Mouse (Mus musculus): ENCODE data around the gene Olfr463.
"Not testable (repeated sequence)": the region's sequence is repeated elsewhere in the genome, so short reads cannot be mapped to it uniquely, and the experiment has no call there.

Gene Olfr463

DNA sequence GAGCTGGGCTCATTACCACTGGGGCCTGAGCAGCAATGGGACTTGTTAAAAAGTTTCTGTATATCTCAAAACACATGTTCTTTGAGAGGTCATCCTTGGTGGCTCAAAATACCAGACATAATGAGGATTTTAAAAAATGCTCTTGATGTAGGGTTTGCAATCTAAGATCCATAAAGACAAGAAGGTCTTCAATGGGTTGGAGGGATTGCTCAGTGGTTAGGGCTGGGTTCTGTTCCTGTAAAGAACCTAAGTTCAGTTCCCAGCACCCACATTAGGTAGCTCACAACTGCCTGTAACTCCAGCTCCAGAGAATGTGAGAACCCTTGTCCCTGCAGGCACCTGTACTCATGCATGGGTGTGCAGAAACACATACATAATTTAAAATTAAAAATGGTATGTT lies at the start of gene Olfr463:
Gene Olfr463 (minus strand): TSS at position 101 of the 400 bp plus-strand sequence.
- in situ Hi-C loops (cut with MboI, MseI), result no loop called here

GRCm38 (mm10) chr11:87935467-87935866 lies 38.3 kb upstream of the Olfr463 start:
- in situ Hi-C loops (cut with MboI, MseI), result no loop called here

GRCm38 (mm10) chr11:87933731-87934130 lies 36.5 kb upstream of the Olfr463 start:
- in situ Hi-C loops (cut with MboI, MseI), result no loop called here

GRCm38 (mm10) chr11:87930348-87930747 lies 33.2 kb upstream of the Olfr463 start:
- in situ Hi-C loops (cut with MboI, MseI), result no loop called here

GRCm38 (mm10) chr11:87920966-87921365 lies 23.8 kb upstream of the Olfr463 start, which contains the start of gene Olfr464:
Gene Olfr464, minus strand, starts transcription at chr11:87920967.
- in situ Hi-C loops (cut with MboI, MseI), result no loop called here

DNA sequence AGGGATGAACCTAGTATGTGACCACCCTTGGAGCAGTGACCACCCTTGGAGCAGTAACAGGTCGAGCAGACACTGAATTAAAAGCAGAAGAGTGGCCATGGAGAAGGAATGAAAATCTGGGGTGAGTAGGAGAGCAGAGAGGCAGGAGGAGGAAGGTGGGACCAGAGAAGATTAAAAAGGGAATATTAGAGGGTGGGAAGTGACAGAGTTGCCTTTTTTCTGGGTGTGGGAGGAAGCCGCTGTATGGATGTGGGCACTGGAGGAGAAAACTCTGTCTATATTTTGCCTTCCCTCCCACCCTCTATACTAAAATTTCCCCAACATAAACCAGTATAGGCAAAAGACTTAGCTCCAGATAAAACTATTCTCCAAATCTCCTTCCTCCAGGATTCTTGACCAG lies 23.1 kb upstream of the Olfr463 start:
- in situ Hi-C loops (cut with MboI, MseI), result no loop called here

DNA sequence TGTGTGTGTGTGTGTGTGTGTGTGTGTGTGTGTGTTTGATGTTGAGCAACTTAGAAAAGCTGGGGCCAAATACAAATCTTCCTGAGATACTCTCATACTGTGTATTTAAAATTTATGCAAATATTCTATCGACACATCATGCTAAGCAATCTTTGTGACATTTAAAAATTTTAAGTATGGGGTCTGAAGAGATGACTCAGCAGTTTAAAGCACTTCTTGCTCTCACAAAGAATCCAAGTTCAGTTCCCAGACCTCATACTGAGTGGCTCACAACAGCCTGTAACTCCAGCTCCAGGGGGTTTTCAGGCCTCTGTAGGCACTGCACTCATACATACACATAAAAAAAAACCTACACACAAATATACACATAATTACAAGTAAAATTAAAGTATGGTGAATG lies 18.8 kb upstream of the Olfr463 start:
- in situ Hi-C loops (cut with MboI, MseI), result no loop called here

- in situ Hi-C loops (cut with MboI, MseI), result no loop called here
Measured at GRCm38 (mm10) chr11:87904331-87904730, 7.1 kb upstream of the Olfr463 start.

DNA sequence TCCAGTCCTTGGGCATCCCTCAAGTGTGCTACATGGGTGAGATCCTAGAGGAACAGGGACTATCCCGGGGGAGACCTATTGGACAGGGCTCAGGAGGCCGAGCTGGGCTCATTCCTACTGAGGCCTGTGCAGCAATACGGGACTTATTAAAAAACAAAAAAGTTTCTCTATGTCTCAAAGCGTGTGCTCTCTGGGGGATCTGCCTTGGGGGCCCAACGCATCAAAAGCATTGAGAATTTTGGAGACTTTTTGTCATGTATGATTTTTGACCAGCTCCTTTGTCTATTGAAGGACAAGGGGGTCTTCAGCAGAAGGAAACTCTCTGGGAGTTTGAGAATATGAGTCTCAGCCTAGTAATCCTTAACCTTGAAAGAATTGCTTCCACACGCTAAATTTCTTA lies 5.0 kb downstream of the Olfr463 start, which contains the start of gene Olfr462:
Gene Olfr462 (minus strand): TSS at position 101 of the 400 bp plus-strand sequence.
- in situ Hi-C loops (cut with MboI, MseI), result loop anchor here (5.0 kb wide), 1 partner anchor 90 kb away; no protein-coding TSS in a partner anchor

GRCm38 (mm10) chr11:87884856-87885255 lies 12.3 kb downstream of the Olfr463 start:
- in situ Hi-C loops (cut with MboI, MseI), result loop anchor here (10.0 kb wide), 1 partner anchor 190 kb away; no protein-coding TSS in a partner anchor

GRCm38 (mm10) chr11:87883493-87883892 lies 13.7 kb downstream of the Olfr463 start:
- in situ Hi-C loops (cut with MboI, MseI), result loop anchor here (10.0 kb wide), 1 partner anchor 189 kb away; no protein-coding TSS in a partner anchor

- in situ Hi-C loops (cut with MboI, MseI), result loop anchor here (10.0 kb wide), 1 partner anchor 187 kb away; no protein-coding TSS in a partner anchor
Measured at GRCm38 (mm10) chr11:87881714-87882113, 15.5 kb downstream of the Olfr463 start.

DNA sequence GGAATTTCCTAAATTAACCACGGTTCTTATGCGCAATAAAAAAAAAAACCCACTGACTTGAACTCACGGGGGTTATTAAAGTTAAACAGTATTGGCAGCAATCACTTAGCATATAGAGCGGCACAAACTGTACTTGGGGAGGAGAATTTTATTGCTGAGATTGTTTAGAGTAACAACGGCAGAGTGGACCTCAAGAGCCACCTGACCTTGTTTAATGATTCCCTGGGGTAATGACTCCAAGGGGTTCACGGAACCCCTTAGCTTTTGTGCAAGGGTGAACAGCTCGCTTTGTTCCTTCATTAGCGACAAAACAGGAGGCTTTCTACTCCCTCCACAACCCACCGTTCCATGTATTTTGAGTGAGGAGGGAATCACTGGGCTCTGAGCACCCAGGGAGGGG lies 17.4 kb downstream of the Olfr463 start:
- in situ Hi-C loops (cut with MboI, MseI), result loop anchor here (10.0 kb wide), 1 partner anchor 185 kb away; no protein-coding TSS in a partner anchor

- in situ Hi-C loops (cut with MboI, MseI), result no loop called here
Measured at GRCm38 (mm10) chr11:87875436-87875835, 21.8 kb downstream of the Olfr463 start, which contains the start of gene Epx. Gene Epx, minus strand, starts transcription at chr11:87875536.

- in situ Hi-C loops (cut with MboI, MseI), result no loop called here
Measured at GRCm38 (mm10) chr11:87871766-87872165, 25.4 kb downstream of the Olfr463 start.

DNA sequence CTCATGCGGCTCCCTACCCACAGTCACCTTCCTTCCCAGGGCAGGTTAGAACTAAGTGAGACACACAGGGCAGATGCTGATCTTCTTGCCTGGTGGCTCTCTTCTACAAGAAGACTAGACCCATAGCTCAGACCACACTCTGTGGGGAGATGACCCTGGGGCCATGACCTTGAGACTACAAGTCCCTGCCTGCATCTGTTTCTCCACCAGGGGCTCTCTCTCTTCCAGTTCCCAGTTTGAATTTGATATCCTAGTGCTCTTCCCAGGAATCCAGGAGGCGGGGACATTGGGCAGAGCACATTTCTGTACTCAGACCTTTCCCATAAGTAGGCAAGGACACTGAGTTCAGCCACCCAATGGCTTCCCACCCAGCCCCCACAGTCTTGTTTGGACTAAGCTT lies 27.1 kb downstream of the Olfr463 start:
- in situ Hi-C loops (cut with MboI, MseI), result no loop called here

DNA sequence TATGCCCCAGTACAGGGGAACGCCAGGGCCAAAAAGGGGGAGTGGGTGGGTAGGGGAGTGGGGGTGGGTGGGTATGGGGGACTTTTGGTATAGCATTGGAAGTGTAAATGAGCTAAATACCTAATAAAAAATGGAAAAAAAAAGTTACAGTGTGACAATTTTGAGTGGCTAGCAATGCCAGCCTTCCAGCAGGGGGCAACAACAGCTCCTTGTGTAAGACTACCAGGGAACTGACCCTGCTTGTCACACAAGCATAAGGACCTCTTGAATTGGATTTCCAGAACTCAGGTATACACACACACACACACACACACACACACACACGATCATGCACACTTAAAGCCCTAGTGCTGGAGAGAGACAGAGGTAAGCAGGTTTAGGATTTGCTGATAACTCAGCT lies 30.3 kb downstream of the Olfr463 start:
- in situ Hi-C loops (cut with MboI, MseI), result not testable (repeated sequence)

GRCm38 (mm10) chr11:87862805-87863204 lies 34.4 kb downstream of the Olfr463 start:
- in situ Hi-C loops (cut with MboI, MseI), result no loop called here

- in situ Hi-C loops (cut with MboI, MseI), result no loop called here
Measured at GRCm38 (mm10) chr11:87860426-87860825, 36.8 kb downstream of the Olfr463 start.

DNA sequence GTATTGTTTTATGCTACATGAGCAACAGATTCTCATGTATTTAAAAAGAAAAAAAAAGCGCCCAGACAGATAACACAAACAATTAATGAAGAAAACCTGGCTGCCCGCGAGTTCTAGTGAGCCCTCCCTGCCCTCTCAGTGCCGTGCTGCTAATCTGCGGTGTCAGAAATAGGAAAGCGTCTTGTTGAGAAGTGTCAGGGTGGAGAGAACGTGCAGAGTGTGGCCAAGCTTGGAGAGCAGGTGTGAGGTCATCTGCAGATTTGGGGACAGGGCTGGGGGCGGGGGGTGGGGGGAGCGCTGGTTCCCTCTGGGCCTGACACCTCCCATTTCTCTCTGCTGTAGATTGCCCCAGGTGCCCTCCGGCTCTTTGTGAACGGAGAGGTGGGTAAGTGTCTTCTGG lies 37.9 kb downstream of the Olfr463 start:
- in situ Hi-C loops (cut with MboI, MseI), result no loop called here

DNA sequence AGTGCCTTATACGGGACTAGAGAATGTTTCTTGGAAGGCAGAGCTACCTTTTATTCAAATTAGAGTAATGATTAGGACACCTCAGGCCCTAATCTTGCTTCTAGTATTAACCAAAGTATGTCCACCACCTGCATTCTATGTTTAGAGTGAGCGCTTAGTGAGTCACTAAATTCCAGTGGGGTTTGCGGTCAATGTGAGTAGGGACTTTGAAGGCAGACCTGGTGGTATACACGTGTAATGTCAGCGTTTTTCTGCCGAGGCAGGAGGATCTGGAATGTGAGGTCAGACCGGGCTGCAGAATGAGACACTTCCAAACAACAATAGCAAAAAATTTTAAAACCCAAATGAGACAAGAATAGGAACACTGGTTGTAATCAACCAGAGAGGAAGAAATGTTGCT lies 42.6 kb downstream of the Olfr463 start:
- in situ Hi-C loops (cut with MboI, MseI), result no loop called here

- in situ Hi-C loops (cut with MboI, MseI), result no loop called here
Measured at GRCm38 (mm10) chr11:87853597-87853954, 43.6 kb downstream of the Olfr463 start.

DNA sequence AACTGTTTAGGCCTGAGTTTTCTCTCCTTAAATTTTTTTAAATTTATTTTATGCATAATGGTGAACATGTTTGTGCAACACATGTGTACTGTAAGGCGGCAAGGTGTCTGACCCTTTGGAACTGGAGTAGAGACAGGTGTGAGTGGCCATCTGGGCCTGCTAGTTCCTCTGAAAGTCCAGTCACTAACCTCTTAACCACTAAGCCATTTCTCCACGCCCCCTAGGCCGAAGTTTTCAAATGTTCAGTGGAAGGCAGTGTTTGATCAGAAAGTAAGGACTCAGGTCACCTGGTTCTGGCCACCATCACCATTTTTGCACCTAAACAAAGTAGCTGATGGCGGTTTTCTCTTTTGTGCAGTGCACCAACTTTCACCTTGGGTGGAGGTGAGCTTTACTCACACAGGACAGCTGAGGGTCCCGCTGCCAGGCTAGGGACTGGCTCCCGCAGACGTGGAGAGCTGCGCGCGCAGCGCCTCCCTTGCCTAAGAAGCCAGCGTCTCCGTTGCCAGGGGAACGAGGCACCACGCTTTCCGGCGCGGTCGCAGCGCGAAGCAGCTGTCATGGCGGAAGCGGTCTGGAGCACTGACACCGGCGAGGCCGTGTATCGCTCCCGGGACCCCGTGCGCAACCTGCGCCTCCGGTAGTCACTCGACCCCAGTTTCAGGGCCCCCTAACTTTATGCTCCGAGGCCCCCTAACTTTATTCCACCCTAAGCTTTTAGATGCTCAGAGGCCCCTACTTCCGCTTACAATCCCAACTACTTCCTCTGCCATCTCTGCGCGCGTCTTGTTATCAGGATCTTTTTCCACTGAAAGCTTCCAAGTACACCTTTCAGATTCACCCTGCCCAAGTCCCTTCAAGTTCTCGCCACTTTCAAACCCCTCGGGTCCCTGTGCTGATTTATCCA lies 44.2 kb downstream of the Olfr463 start, which contains the start of gene Mks1:
Gene Mks1 (plus strand): TSS at position 526 of the 907 bp plus-strand sequence.
- in situ Hi-C loops (cut with MboI, MseI), result no loop called here

Data from T-helper 2 cell (primary cell).